In genomic region chr11:109610046-109610794, GRCm38 (mm10) we compare ENCODE assay signal across 8 mouse cellular contexts. TPM values are rescaled to one million over a fixed set of nuclear protein-coding genes. Genes with fewer than 3 reads are reported as not detected.
DNase-seq lines count a peak whose midpoint lies in the region; ATAC-seq and TF ChIP-seq lines count a peak whose summit lies in the region.

No protein-coding gene starts in this region.

- H3K4me2 ChIP-seq in midbrain, embryonic 15.5 days: peak overlapping the region; percentile 90

- no peak overlapping the region for H3K27ac ChIP-seq in thymus, adult 2 months (ENCODE audit: control insufficient read depth, insufficient read depth, low read length)
- H3K27ac ChIP-seq in midbrain, embryonic 15.5 days: no peak overlapping the region

- no peak for TF ChIP-seq CTCF in thymus, adult 2 months (IDR thresholded peaks at IDR 0.05; ENCODE audit: borderline replicate concordance, control insufficient read depth, extremely low read depth, insufficient read depth, low read length, poor library complexity)

- TF ChIP-seq POLR2A in thymus, adult 2 months (IDR thresholded peaks at IDR 0.05; ENCODE audit: control insufficient read depth, extremely low read depth, insufficient read depth, low read length, poor library complexity): no peak

- peaks cover 18% of the 10 kb centered on the region for H3K4me1 ChIP-seq in thymus, adult 2 months (replicated peaks; ENCODE audit: control insufficient read depth, insufficient read depth, low read length)
- peaks cover 19% of the 10 kb centered on the region for H3K4me1 ChIP-seq in midbrain, embryonic 15.5 days

- no peaks in the 10 kb centered on the region for H3K36me3 ChIP-seq in thymus, adult 2 months (ENCODE audit: control insufficient read depth, insufficient read depth, low read length)
- no peaks in the 10 kb centered on the region for H3K36me3 ChIP-seq in midbrain, embryonic 15.5 days (replicated peaks)

- no peak for ATAC-seq in midbrain, embryonic 15.5 days (replicated peaks)
- ATAC-seq in activated CD4-positive, CD25-positive, alpha-beta regulatory T cell, adult 4 months: no peak

- 39% methylated on average over 9 of the region's 9 CpGs for WGBS in thymus, adult 2 months
- WGBS in midbrain, embryonic 15.5 days: 12% methylated on average over 9 of the region's 9 CpGs

- H3K9ac ChIP-seq in midbrain, embryonic 15.5 days: peak overlapping the region; percentile 51

- H3K27me3 ChIP-seq in thymus, adult 2 months (ENCODE audit: control insufficient read depth, insufficient read depth, low read length): no peaks in the 10 kb centered on the region
- H3K27me3 ChIP-seq in midbrain, embryonic 15.5 days (replicated peaks): 0 out of 2 replicates have a peak, but pooled peaks cover 5% of the 10 kb centered on the region

- peak; percentile 20 for DNase-seq in adrenal gland, adult 8-10 months
- no peak for DNase-seq in adrenal gland, adult 18-20 months (ENCODE audit: low spot score in 2 of 2)
- DNase-seq in thymus, adult 2 months: no peak
- no peak for DNase-seq in thymus, postnatal 0 days (ENCODE audit: low spot score)
- DNase-seq in kidney, adult 9 months: peak; percentile 71
- no peak for DNase-seq in adipocyte (ENCODE audit: low spot score)

- H3K4me3 ChIP-seq in thymus, adult 2 months (ENCODE audit: control insufficient read depth, insufficient read depth, low read length): peak overlapping the region; percentile 50; the same call in 1 of the 2 replicates
- peak overlapping the region; percentile 70 for H3K4me3 ChIP-seq in midbrain, embryonic 15.5 days

- no peaks in the 10 kb centered on the region for H3K9me3 ChIP-seq in midbrain, embryonic 15.5 days

RNA-seq across cellular contexts. Expression of gene Wipi1, which starts 1.5 kb away (rescaled TPM):
- total RNA-seq in adrenal gland, adult 8-10 months (2022): 10 to 100 TPM; 32.2 to 43.7 (median 40.0) TPM
- 10 to 100 TPM; 18.1 to 28.9 TPM for total RNA-seq in adrenal gland, adult 18-20 months (2021)
- polyA plus RNA-seq in thymus, adult 2 months (2012; rRNA removed): 4.7 and 7.0 TPM in 2 replicates
- polyA plus RNA-seq in thymus, postnatal 0 days (2015; fragmentation: Nextera tagmentation; extraction: Ambion mirVana): 12.3 and 14.4 TPM in 2 replicates
- polyA plus RNA-seq in midbrain, embryonic 15.5 days (2015; fragmentation: Nextera tagmentation; extraction: Ambion mirVana): 14.8 and 15.2 TPM in 2 replicates
- under 1 TPM in 1 of 2 experiments, not detected in 1; 0.29 TPM for polyA plus RNA-seq in activated CD4-positive, CD25-positive, alpha-beta regulatory T cell, adult 4 months (2017; shearing (Covaris generic))

RNA-seq across cellular contexts. Expression of gene Prkar1a, which starts 39.0 kb away (rescaled TPM):
- 100 to 1,000 TPM; 388 to 483 (median 411) TPM for total RNA-seq in adrenal gland, adult 8-10 months (2022)
- 100 to 1,000 TPM; 376 to 457 TPM for total RNA-seq in adrenal gland, adult 18-20 months (2021)
- 145 and 150 TPM in 2 replicates for polyA plus RNA-seq in thymus, adult 2 months (2012; rRNA removed)
- polyA plus RNA-seq in thymus, postnatal 0 days (2015; fragmentation: Nextera tagmentation; extraction: Ambion mirVana): 353 and 361 TPM in 2 replicates
- polyA plus RNA-seq in midbrain, embryonic 15.5 days (2015; fragmentation: Nextera tagmentation; extraction: Ambion mirVana): 480 and 512 TPM in 2 replicates
- 100 to 1,000 TPM; 491 to 502 TPM for polyA plus RNA-seq in activated CD4-positive, CD25-positive, alpha-beta regulatory T cell, adult 4 months (2017; shearing (Covaris generic))

Comparison
In these comparisons a context has a peak if more than half of its experiments do, and no peak if none do; other contexts are left out.
1. DNase-seq: peak in adrenal gland, adult 8-10 months (single experiment) and kidney, adult 9 months (single experiment); none in adrenal gland, adult 18-20 months (0 of 2), thymus, adult 2 months (single experiment), thymus, postnatal 0 days (single experiment) and adipocyte (single experiment).